Comparison of ENCODE assay signal across 12 mouse cellular contexts in genomic region chr7:128256783-128257334, GRCm38 (mm10). TPM values are rescaled to one million over a fixed set of nuclear protein-coding genes. Genes with fewer than 3 reads are reported as not detected.
A peak's percentile ranks its signal among the peaks of the same experiment; 100 is the strongest.
DNase-seq lines count a peak whose midpoint lies in the region; ATAC-seq and TF ChIP-seq lines count a peak whose summit lies in the region.
"Had no signal": no experiment of that assay in that cellular context is flagged by ENCODE, and none has a peak within 500 bp of the region (broad histone marks: within the 10 kb centered on the region; RNA-seq: fewer than 3 reads in every experiment).

No protein-coding gene starts in this region.

- WGBS in kidney, adult 2 months, result 21% methylated on average over 5 of the region's 5 CpGs
- WGBS in kidney, embryonic 14.5 days, result 44% methylated on average over 5 of the region's 5 CpGs
- 17% methylated on average over 5 of the region's 5 CpGs for WGBS in heart, embryonic 16.5 days

- H3K4me3 ChIP-seq in kidney, adult 2 months (ENCODE audit: insufficient read depth, low read depth, low read length), result no peak overlapping the region
- H3K4me3 ChIP-seq in kidney, embryonic 14.5 days (ENCODE audit: low read length), result no peak overlapping the region
- no peak overlapping the region for H3K4me3 ChIP-seq in heart, embryonic 16.5 days (ENCODE audit: low read length)
- no peak overlapping the region for H3K4me3 ChIP-seq in gastrocnemius, adult 2 months
- no peak overlapping the region for H3K4me3 ChIP-seq in layer of hippocampus, adult 2 months
- H3K4me3 ChIP-seq: stomach, embryonic 15.5 days had no signal

- no peak overlapping the region for H3K27ac ChIP-seq in kidney, adult 2 months (ENCODE audit: insufficient read depth, low read depth, low read length)
- no peak overlapping the region for H3K27ac ChIP-seq in kidney, embryonic 14.5 days (ENCODE audit: low read depth, low read length)
- H3K27ac ChIP-seq in heart, embryonic 16.5 days (ENCODE audit: low read length), result peak overlapping the region; percentile 35; the same call in 1 of the 2 replicates
- H3K27ac ChIP-seq in gastrocnemius, adult 2 months, result no peak overlapping the region
- H3K27ac ChIP-seq in layer of hippocampus, adult 2 months, result no peak overlapping the region
- H3K27ac ChIP-seq: stomach, embryonic 15.5 days had no signal

- no peak overlapping the region for H3K4me2 ChIP-seq in kidney, embryonic 14.5 days (replicated peaks; ENCODE audit: low read depth, low read length)
- H3K4me2 ChIP-seq in heart, embryonic 16.5 days (ENCODE audit: low read depth, low read length), result peak overlapping the region; percentile 34
- H3K4me2 ChIP-seq: stomach, embryonic 15.5 days had no signal

- H3K36me3 ChIP-seq in kidney, adult 2 months (ENCODE audit: control insufficient read depth, insufficient read depth, low read length), result no peaks in the 10 kb centered on the region
- H3K36me3 ChIP-seq in kidney, embryonic 14.5 days (ENCODE audit: control insufficient read depth, insufficient read depth, low read length), result peaks cover under 1% of the 10 kb centered on the region; the same call in 1 of the 2 replicates
- H3K36me3 ChIP-seq in heart, embryonic 16.5 days (ENCODE audit: control insufficient read depth, insufficient read depth), result peaks cover 18% of the 10 kb centered on the region

- intact Hi-C loops in gastrocnemius, adult 2 months (cut with DNase I), result no loop called here

- no peak overlapping the region for H3K9ac ChIP-seq in kidney, embryonic 14.5 days (ENCODE audit: low read depth, low read length)
- H3K9ac ChIP-seq in heart, embryonic 16.5 days (ENCODE audit: low read length), result 0 out of 2 replicates have a peak overlapping the region, but pooled peaks have one; percentile 0
- H3K9ac ChIP-seq: stomach, embryonic 15.5 days had no signal

- H3K4me1 ChIP-seq in kidney, adult 2 months (ENCODE audit: control insufficient read depth, insufficient read depth, low read length), result peaks cover 5% of the 10 kb centered on the region; the same call in 1 of the 2 replicates
- H3K4me1 ChIP-seq in kidney, embryonic 14.5 days (ENCODE audit: control insufficient read depth, insufficient read depth, low read length), result peaks cover 7% of the 10 kb centered on the region
- peaks cover 15% of the 10 kb centered on the region for H3K4me1 ChIP-seq in heart, embryonic 16.5 days (ENCODE audit: control insufficient read depth, insufficient read depth, low read length)

- no peaks in the 10 kb centered on the region for H3K9me3 ChIP-seq in kidney, embryonic 14.5 days (ENCODE audit: control insufficient read depth, low read length)
- no peaks in the 10 kb centered on the region for H3K9me3 ChIP-seq in heart, embryonic 16.5 days (replicated peaks; ENCODE audit: control insufficient read depth, low read length)
- H3K9me3 ChIP-seq: stomach, embryonic 15.5 days had no signal

- H3K27me3 ChIP-seq in kidney, adult 2 months (replicated peaks; ENCODE audit: control insufficient read depth, insufficient read depth, low read length), result no peaks in the 10 kb centered on the region
- no peaks in the 10 kb centered on the region for H3K27me3 ChIP-seq in kidney, embryonic 14.5 days (ENCODE audit: control insufficient read depth, insufficient read depth, low read length)
- no peaks in the 10 kb centered on the region for H3K27me3 ChIP-seq in heart, embryonic 16.5 days (ENCODE audit: control insufficient read depth, insufficient read depth, low read length)
- H3K27me3 ChIP-seq: stomach, embryonic 15.5 days had no signal

- no peak for ATAC-seq in kidney, embryonic 14.5 days (ENCODE audit: low FRiP score, low TSS enrichment)
- 0 out of 2 replicates have a peak, but pooled peaks have one; percentile 47 for ATAC-seq in heart, embryonic 16.5 days (replicated peaks; ENCODE audit: extremely low read depth, insufficient read depth, low FRiP score)

- no peak for TF ChIP-seq CTCF in kidney, adult 2 months (conservative IDR thresholded peaks at IDR 0.05; ENCODE audit: insufficient read depth, insufficient read length, low read depth, low read length)
- TF ChIP-seq CTCF in gastrocnemius, adult 2 months (IDR thresholded peaks at IDR 0.05), result no peak
- no peak for TF ChIP-seq CTCF in layer of hippocampus, adult 2 months (conservative IDR thresholded peaks at IDR 0.05)

- DNase-seq in kidney, adult 2 months, result peak; percentile 38
- DNase-seq in adrenal gland, postnatal 36 days, result peak; percentile 24 to 65
- peak; percentile 54 for DNase-seq in ovary, postnatal 14 days (ENCODE audit: low spot score)
- DNase-seq in gastrocnemius, adult 2 months, result no peak
- no peak for DNase-seq in layer of hippocampus, adult 2 months (ENCODE audit: low spot score in 2 of 2)
- DNase-seq: cerebellum, postnatal 36 days had no signal

- TF ChIP-seq POLR2A in kidney, adult 2 months (IDR thresholded peaks at IDR 0.05; ENCODE audit: low read depth, low read length), result no peak

RNA-seq across cellular contexts. Expression of gene Slc5a2, which starts 8.6 kb away (rescaled TPM):
- polyA plus RNA-seq in kidney, adult 2 months (2012; rRNA removed), result 1,002 and 1,068 TPM in 2 replicates
- 1.1 and 2.2 TPM in 2 replicates for polyA plus RNA-seq in kidney, embryonic 14.5 days (2014; fragmentation: Nextera tagmentation; extraction: Ambion mirVana)
- total RNA-seq in adrenal gland, postnatal 36 days (2021), result not detected
- 0.11 TPM in 1 of 2 replicates, not detected in the other for polyA plus RNA-seq in heart, embryonic 16.5 days (2015; fragmentation: Nextera tagmentation; extraction: Ambion mirVana)
- not detected for total RNA-seq in gastrocnemius, adult 2 months (2021)
- total RNA-seq in layer of hippocampus, adult 2 months (2021), result not detected
- total RNA-seq: liver, adult 2 months had no signal
- polyA plus RNA-seq: hindbrain, embryonic 11.5 days; large intestine, adult 2 months; liver, adult 2 months had no signal

RNA-seq across cellular contexts. Expression of gene Tgfb1i1, which starts 10.2 kb away (rescaled TPM):
- polyA plus RNA-seq in kidney, adult 2 months (2012; rRNA removed), result 15.1 and 16.1 TPM in 2 replicates
- 44.3 and 61.7 TPM in 2 replicates for polyA plus RNA-seq in kidney, embryonic 14.5 days (2014; fragmentation: Nextera tagmentation; extraction: Ambion mirVana)
- total RNA-seq in adrenal gland, postnatal 36 days (2021), result 10 to 100 TPM; 18.3 to 28.9 TPM
- polyA plus RNA-seq in heart, embryonic 16.5 days (2015; fragmentation: Nextera tagmentation; extraction: Ambion mirVana), result 161 and 168 TPM in 2 replicates
- total RNA-seq in gastrocnemius, adult 2 months (2021), result 1 to 10 TPM; 5.2 to 7.6 TPM
- total RNA-seq in layer of hippocampus, adult 2 months (2021), result 10 to 100 TPM; 12.1 to 13.9 TPM

RNA-seq across cellular contexts. Expression of gene 9130023H24Rik, which starts 19.0 kb away (rescaled TPM):
- 3.1 and 3.2 TPM in 2 replicates for polyA plus RNA-seq in kidney, adult 2 months (2012; rRNA removed)
- 7.5 and 9.5 TPM in 2 replicates for polyA plus RNA-seq in kidney, embryonic 14.5 days (2014; fragmentation: Nextera tagmentation; extraction: Ambion mirVana)
- total RNA-seq in adrenal gland, postnatal 36 days (2021), result 1 to 10 TPM; 6.5 to 7.6 TPM
- polyA plus RNA-seq in heart, embryonic 16.5 days (2015; fragmentation: Nextera tagmentation; extraction: Ambion mirVana), result 4.9 and 6.8 TPM in 2 replicates
- 1 to 10 TPM; 1.9 to 2.1 TPM for total RNA-seq in gastrocnemius, adult 2 months (2021)
- total RNA-seq in layer of hippocampus, adult 2 months (2021), result 1 to 10 TPM; 3.5 to 4.0 TPM

RNA-seq across cellular contexts. Expression of gene Armc5, which starts 19.7 kb away (rescaled TPM):
- 27.9 and 35.1 TPM in 2 replicates for polyA plus RNA-seq in kidney, adult 2 months (2012; rRNA removed)
- polyA plus RNA-seq in kidney, embryonic 14.5 days (2014; fragmentation: Nextera tagmentation; extraction: Ambion mirVana), result 11.7 and 12.9 TPM in 2 replicates
- total RNA-seq in adrenal gland, postnatal 36 days (2021), result 10 to 100 TPM; 18.5 to 19.9 TPM
- polyA plus RNA-seq in heart, embryonic 16.5 days (2015; fragmentation: Nextera tagmentation; extraction: Ambion mirVana), result 12.8 and 13.8 TPM in 2 replicates
- total RNA-seq in gastrocnemius, adult 2 months (2021), result 1 to 10 TPM; 7.2 to 8.0 TPM
- total RNA-seq in layer of hippocampus, adult 2 months (2021), result 10 to 100 TPM; 10.9 to 12.6 TPM

RNA-seq across cellular contexts. Expression of gene BC017158, which starts 41.1 kb away (rescaled TPM):
- 29.4 and 37.8 TPM in 2 replicates for polyA plus RNA-seq in kidney, adult 2 months (2012; rRNA removed)
- polyA plus RNA-seq in kidney, embryonic 14.5 days (2014; fragmentation: Nextera tagmentation; extraction: Ambion mirVana), result 26.9 and 32.1 TPM in 2 replicates
- total RNA-seq in adrenal gland, postnatal 36 days (2021), result 10 to 100 TPM; 27.9 to 28.9 TPM
- 14.2 and 15.9 TPM in 2 replicates for polyA plus RNA-seq in heart, embryonic 16.5 days (2015; fragmentation: Nextera tagmentation; extraction: Ambion mirVana)
- total RNA-seq in gastrocnemius, adult 2 months (2021), result 1 to 10 TPM; 2.3 to 3.7 TPM
- 10 to 100 TPM; 26.5 to 27.0 TPM for total RNA-seq in layer of hippocampus, adult 2 months (2021)

Comparison
In these comparisons a context has a peak if more than half of its experiments do, and no peak if none do; other contexts are left out.
1. DNase-seq: peak in kidney, adult 2 months (single experiment), adrenal gland, postnatal 36 days (2 of 2) and ovary, postnatal 14 days (single experiment); none in gastrocnemius, adult 2 months (single experiment) and layer of hippocampus, adult 2 months (0 of 2).